Mouse (Mus musculus) left cerebral cortex, adult 11 months (tissue): ENCODE measurements around the gene Alyref.
"Not testable (repeated sequence)": the region's sequence is repeated elsewhere in the genome, so short reads cannot be mapped to it uniquely, and the experiment has no call there.

ENCODE experiments used
- DNase-seq: peaks from one replicate; pipeline ENCODE4 v3.0.0; 2022; ENCODE audit warnings: low spot score

The Alyref gene

GRCm38 (mm10) chr11:120598990-120599549, 905 bp upstream of the Alyref start:
- no peak for DNase-seq

- DNase-seq, result no peak
These were observed 627 bp downstream of the Alyref start for GRCm38 (mm10) chr11:120597240-120598235.

- no peak for DNase-seq
These were observed 9.6 kb downstream of the Alyref start for GRCm38 (mm10) chr11:120588531-120588930.

- DNase-seq, result no peak
These were observed 14.2 kb downstream of the Alyref start for GRCm38 (mm10) chr11:120583937-120584336.

- DNase-seq, result not testable (repeated sequence)
These were observed 15.2 kb downstream of the Alyref start for GRCm38 (mm10) chr11:120582982-120583293.

- no peak for DNase-seq
These were observed 15.7 kb downstream of the Alyref start for GRCm38 (mm10) chr11:120582268-120582981.

- DNase-seq, result peak; percentile 84
These were observed 16.5 kb downstream of the Alyref start, which contains the start of gene Arhgdia for GRCm38 (mm10) chr11:120581490-120582267. TSS of gene Arhgdia (minus strand) at chr11:120581624.

- no peak for DNase-seq
These were observed 17.3 kb downstream of the Alyref start for GRCm38 (mm10) chr11:120580871-120581331.

- no peak for DNase-seq
These were observed 18.0 kb downstream of the Alyref start for GRCm38 (mm10) chr11:120580190-120580589.

GRCm38 (mm10) chr11:120579316-120580107, 18.7 kb downstream of the Alyref start:
- no peak for DNase-seq

GRCm38 (mm10) chr11:120578694-120579243, 19.4 kb downstream of the Alyref start:
- no peak for DNase-seq

- DNase-seq, result no peak
These were observed 20.0 kb downstream of the Alyref start for GRCm38 (mm10) chr11:120578024-120578693.

GRCm38 (mm10) chr11:120577211-120578023, 20.7 kb downstream of the Alyref start:
- DNase-seq, result no peak

GRCm38 (mm10) chr11:120576365-120576981, 21.7 kb downstream of the Alyref start:
- DNase-seq, result no peak

GRCm38 (mm10) chr11:120575940-120576339, 22.2 kb downstream of the Alyref start:
- no peak for DNase-seq

GRCm38 (mm10) chr11:120575046-120575445, 23.1 kb downstream of the Alyref start:
- no peak for DNase-seq

- DNase-seq, result no peak
These were observed 23.9 kb downstream of the Alyref start for GRCm38 (mm10) chr11:120574278-120574600.

- DNase-seq, result no peak
These were observed 24.4 kb downstream of the Alyref start for GRCm38 (mm10) chr11:120573585-120574277.
